Mouse (Mus musculus): ENCODE results near the gene Klhl3. TPM values are rescaled to one million over a fixed set of nuclear protein-coding genes. Genes with fewer than 3 reads are reported as not detected.

Klhl3 gene
- polyA plus RNA-seq, 1 experiment, result 0.43 TPM

DNA sequence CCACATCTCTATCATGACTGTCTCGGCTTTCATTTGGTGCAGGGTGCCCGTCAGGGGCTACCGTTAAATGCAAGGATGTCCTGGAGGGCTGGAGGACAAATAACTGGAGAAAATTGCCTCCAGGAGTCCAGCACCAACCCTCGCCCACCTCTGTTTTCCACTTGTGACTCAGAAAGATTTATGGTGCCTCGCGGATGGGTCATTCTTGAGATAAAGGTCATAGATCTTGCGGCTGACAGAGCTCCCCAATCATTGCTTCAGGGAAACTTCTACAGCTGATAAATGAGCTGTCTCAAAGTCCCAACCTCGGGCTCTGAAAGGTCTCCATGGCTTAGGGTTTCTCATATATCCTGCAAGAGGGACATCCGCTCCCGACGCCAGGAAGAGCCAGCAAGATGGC is 116.9 kb downstream of the Klhl3 start:
- no peak overlapping the region for H3K27ac ChIP-seq (ENCODE audit: insufficient read depth, low read depth, low read length)
- H3K4me3 ChIP-seq (ENCODE audit: low read depth, low read length), result no peak overlapping the region
- no peaks in the 10 kb centered on the region for H3K4me1 ChIP-seq (ENCODE audit: control insufficient read depth, insufficient read depth, insufficient read length, low read length)
- TF ChIP-seq POLR2A (IDR thresholded peaks at IDR 0.05; ENCODE audit: low read depth, low read length) (no peak), CTCF (IDR thresholded peaks at IDR 0.05; ENCODE audit: extremely low read depth, insufficient read length, insufficient replicate concordance, low read depth, low read length) (no peak)
- peaks cover 2% of the 10 kb centered on the region; the same call in 1 of the 2 replicates for H3K27me3 ChIP-seq (ENCODE audit: control insufficient read depth, insufficient read depth, low read length)
- H3K36me3 ChIP-seq (ENCODE audit: control insufficient read depth, insufficient read depth, low read length), result no peaks in the 10 kb centered on the region
- 24% methylated on average over 11 of the region's 11 CpGs for WGBS

DNA sequence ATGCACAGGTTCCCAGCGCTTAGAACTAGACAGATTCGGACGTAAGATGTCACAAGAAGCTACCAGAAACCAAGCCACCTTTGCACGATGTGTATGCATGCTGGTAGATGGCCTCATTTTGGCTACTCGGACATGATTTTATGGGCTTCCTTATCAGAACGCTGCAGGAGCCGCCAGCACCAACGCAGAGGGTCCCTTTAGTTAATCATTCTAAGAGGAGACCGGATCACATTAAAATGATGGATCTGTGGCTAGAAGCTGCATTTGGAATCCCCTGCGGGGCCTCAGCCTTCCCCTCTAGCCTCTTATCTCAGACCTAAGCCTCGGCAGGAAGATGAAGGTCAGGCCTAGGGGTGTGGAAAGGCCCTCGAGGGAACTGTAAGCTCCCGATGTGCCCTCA is 117.5 kb downstream of the Klhl3 start:
- WGBS, result 14% methylated on average over 13 of the region's 13 CpGs
- Histone ChIP-seq H3K36me3 (ENCODE audit: control insufficient read depth, insufficient read depth, low read length) (no peaks in the 10 kb centered on the region), H3K27me3 (ENCODE audit: control insufficient read depth, insufficient read depth, low read length) (peaks cover 2% of the 10 kb centered on the region; the same call in 1 of the 2 replicates), H3K27ac (ENCODE audit: insufficient read depth, low read depth, low read length) (no peak overlapping the region), H3K4me1 (ENCODE audit: control insufficient read depth, insufficient read depth, insufficient read length, low read length) (no peaks in the 10 kb centered on the region), H3K4me3 (ENCODE audit: low read depth, low read length) (no peak overlapping the region)
- TF ChIP-seq CTCF (IDR thresholded peaks at IDR 0.05; ENCODE audit: extremely low read depth, insufficient read length, insufficient replicate concordance, low read depth, low read length) (no peak), POLR2A (IDR thresholded peaks at IDR 0.05; ENCODE audit: low read depth, low read length) (no peak)

DNA sequence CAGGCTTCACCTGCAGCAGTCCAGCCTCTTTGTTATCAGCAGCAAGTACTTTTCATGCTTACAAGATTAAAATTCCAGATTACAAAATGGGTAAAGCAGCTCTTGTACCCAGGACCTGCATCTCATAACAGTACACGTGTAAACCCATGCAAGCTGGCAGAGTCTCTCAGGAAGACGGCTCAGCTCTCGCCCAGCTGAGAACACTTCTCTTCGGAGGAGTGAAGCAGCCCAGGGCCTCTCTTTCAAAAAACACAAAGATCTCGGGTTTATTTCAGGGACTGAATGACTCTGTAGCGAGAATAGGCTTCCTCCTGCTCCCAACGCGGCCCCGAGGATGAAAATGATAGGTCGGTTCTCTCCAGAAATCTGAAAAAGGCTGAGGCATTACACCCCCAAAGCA is 128.8 kb downstream of the Klhl3 start:
- Histone ChIP-seq H3K4me1 (ENCODE audit: control insufficient read depth, insufficient read depth, insufficient read length, low read length) (no peaks in the 10 kb centered on the region), H3K36me3 (ENCODE audit: control insufficient read depth, insufficient read depth, low read length) (no peaks in the 10 kb centered on the region), H3K27me3 (ENCODE audit: control insufficient read depth, insufficient read depth, low read length) (no peaks in the 10 kb centered on the region), H3K27ac (ENCODE audit: insufficient read depth, low read depth, low read length) (no peak overlapping the region), H3K4me3 (ENCODE audit: low read depth, low read length) (no peak overlapping the region)
- 74% methylated on average over 10 of the region's 10 CpGs for WGBS
- TF ChIP-seq CTCF (IDR thresholded peaks at IDR 0.05; ENCODE audit: extremely low read depth, insufficient read length, insufficient replicate concordance, low read depth, low read length) (no peak), POLR2A (IDR thresholded peaks at IDR 0.05; ENCODE audit: low read depth, low read length) (no peak)

DNA sequence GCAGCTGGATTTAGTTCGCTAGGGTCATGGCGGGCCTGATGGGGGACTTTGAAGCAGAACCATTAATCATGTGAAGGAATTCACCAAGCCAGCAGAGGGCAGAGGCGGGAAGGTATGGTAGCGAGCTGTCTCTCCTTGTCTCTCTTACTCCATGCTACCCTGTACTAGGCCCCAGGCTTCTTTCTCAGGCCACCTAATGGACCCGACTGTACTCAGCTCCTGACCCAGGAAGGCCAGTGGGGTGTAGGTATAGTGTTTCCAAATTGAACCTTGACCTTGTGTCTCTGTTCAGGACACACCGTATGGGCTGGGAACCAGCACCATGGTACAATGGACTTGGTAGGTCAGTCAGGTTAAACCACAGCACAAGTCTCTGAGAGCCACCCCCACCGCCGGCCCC is 129.2 kb downstream of the Klhl3 start:
- H3K36me3 ChIP-seq (ENCODE audit: control insufficient read depth, insufficient read depth, low read length), result no peaks in the 10 kb centered on the region
- no peaks in the 10 kb centered on the region for H3K27me3 ChIP-seq (ENCODE audit: control insufficient read depth, insufficient read depth, low read length)
- TF ChIP-seq CTCF (IDR thresholded peaks at IDR 0.05; ENCODE audit: extremely low read depth, insufficient read length, insufficient replicate concordance, low read depth, low read length) (no peak), POLR2A (IDR thresholded peaks at IDR 0.05; ENCODE audit: low read depth, low read length) (no peak)
- no peak overlapping the region for H3K27ac ChIP-seq (ENCODE audit: insufficient read depth, low read depth, low read length)
- 44% methylated on average over 8 of the region's 8 CpGs for WGBS
- H3K4me1 ChIP-seq (ENCODE audit: control insufficient read depth, insufficient read depth, insufficient read length, low read length), result no peaks in the 10 kb centered on the region
- H3K4me3 ChIP-seq (ENCODE audit: low read depth, low read length), result no peak overlapping the region

DNA sequence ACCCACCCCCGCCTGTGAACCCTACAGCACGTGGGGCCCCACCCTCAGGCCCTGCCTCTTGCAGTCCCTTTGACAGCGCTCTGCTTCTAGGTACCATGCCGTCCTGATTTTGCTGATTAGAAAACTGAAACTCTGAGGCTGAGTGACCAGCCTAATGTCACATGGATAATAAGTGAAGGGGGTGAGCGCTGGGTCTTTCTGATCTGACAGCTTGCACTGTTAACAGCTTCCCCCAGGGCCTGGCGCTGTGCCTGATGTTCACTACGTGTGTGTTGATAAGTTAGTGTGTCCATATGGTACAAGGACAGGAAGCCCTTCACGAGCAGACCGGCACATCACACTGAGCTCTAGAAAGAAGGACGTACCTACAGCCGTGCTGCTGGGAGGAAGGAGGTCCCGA is 130.1 kb downstream of the Klhl3 start:
- no peak for TF ChIP-seq CTCF (IDR thresholded peaks at IDR 0.05; ENCODE audit: extremely low read depth, insufficient read length, insufficient replicate concordance, low read depth, low read length)
- TF ChIP-seq POLR2A (IDR thresholded peaks at IDR 0.05; ENCODE audit: low read depth, low read length), result no peak
- Histone ChIP-seq H3K4me3 (ENCODE audit: low read depth, low read length) (no peak overlapping the region), H3K27ac (ENCODE audit: insufficient read depth, low read depth, low read length) (no peak overlapping the region), H3K4me1 (ENCODE audit: control insufficient read depth, insufficient read depth, insufficient read length, low read length) (no peaks in the 10 kb centered on the region), H3K36me3 (ENCODE audit: control insufficient read depth, insufficient read depth, low read length) (no peaks in the 10 kb centered on the region), H3K27me3 (ENCODE audit: control insufficient read depth, insufficient read depth, low read length) (no peaks in the 10 kb centered on the region)
- WGBS, result 34% methylated on average over 12 of the region's 12 CpGs

DNA sequence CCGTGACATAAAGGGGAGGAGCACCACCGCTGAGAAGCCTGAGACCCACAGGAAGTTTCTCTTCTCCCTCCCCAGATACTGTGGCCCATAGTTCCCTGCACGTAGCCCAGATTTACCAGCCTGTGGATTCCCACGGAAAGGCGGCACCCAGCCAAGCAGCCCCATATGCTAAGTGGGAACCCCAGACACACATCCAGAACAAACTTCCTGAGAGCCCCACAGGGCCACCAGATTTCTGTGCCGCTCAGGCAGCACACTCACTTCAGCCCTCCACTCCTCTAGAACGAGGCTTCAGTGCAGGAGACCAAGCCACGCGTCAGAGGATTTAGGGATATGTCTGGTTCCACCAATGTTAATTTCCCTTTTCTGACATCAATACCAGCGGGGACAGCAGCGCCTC is 130.5 kb downstream of the Klhl3 start:
- Histone ChIP-seq H3K36me3 (ENCODE audit: control insufficient read depth, insufficient read depth, low read length) (no peaks in the 10 kb centered on the region), H3K27ac (ENCODE audit: insufficient read depth, low read depth, low read length) (no peak overlapping the region), H3K27me3 (ENCODE audit: control insufficient read depth, insufficient read depth, low read length) (no peaks in the 10 kb centered on the region), H3K4me3 (ENCODE audit: low read depth, low read length) (no peak overlapping the region), H3K4me1 (ENCODE audit: control insufficient read depth, insufficient read depth, insufficient read length, low read length) (no peaks in the 10 kb centered on the region)
- TF ChIP-seq CTCF (IDR thresholded peaks at IDR 0.05; ENCODE audit: extremely low read depth, insufficient read length, insufficient replicate concordance, low read depth, low read length) (no peak), POLR2A (IDR thresholded peaks at IDR 0.05; ENCODE audit: low read depth, low read length) (no peak)
- WGBS, result 64% methylated on average over 11 of the region's 11 CpGs

DNA sequence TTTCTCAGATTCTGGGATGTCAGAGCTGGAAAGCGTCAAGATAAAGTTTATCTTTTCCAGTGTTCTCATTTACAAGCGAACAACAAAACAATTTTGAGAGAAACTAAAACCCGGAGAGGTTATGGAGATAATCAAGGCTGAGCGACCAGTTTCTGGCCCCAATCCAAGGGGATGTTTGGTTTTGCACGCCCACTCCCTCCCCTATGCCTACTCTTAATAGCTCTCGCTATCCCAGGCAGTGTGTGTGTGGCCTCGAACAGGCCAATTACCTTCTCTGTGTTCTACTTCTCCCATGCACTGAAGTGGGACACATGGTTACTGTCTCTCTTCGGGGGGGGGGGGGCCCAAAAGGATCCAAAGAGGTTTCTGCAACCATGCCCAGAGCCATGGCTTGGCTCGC is 132.7 kb downstream of the Klhl3 start:
- Histone ChIP-seq H3K36me3 (ENCODE audit: control insufficient read depth, insufficient read depth, low read length) (no peaks in the 10 kb centered on the region), H3K27ac (ENCODE audit: insufficient read depth, low read depth, low read length) (no peak overlapping the region), H3K27me3 (ENCODE audit: control insufficient read depth, insufficient read depth, low read length) (no peaks in the 10 kb centered on the region; the same call in 1 of the 2 replicates), H3K4me3 (ENCODE audit: low read depth, low read length) (no peak overlapping the region), H3K4me1 (ENCODE audit: control insufficient read depth, insufficient read depth, insufficient read length, low read length) (no peaks in the 10 kb centered on the region)
- whole genome bisulfite sequencing, result 27% methylated on average over 9 of the region's 9 CpGs
- TF ChIP-seq CTCF (IDR thresholded peaks at IDR 0.05; ENCODE audit: extremely low read depth, insufficient read length, insufficient replicate concordance, low read depth, low read length), result no peak
- no peak for TF ChIP-seq POLR2A (IDR thresholded peaks at IDR 0.05; ENCODE audit: low read depth, low read length)

DNA sequence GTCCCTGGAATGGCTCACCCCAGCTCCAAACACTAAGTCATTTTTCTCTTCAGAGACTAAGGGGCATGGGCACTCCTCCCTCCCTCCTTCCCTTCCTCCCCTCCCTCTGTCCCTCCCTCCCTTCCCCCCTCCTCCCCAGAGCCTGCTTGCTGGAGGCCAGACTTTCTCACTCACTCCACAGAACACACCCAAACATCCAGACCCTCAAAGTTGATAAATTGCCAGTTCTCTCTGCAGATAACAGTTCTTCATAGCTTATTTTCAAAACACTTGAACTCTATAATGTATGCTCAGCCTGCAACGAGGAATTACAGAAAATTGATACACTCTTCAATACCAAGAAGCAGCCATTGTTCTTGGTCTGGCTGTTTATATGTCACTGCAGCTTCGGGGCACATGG is 133.3 kb downstream of the Klhl3 start:
- no peak overlapping the region for H3K4me3 ChIP-seq (ENCODE audit: low read depth, low read length)
- no peaks in the 10 kb centered on the region for H3K4me1 ChIP-seq (ENCODE audit: control insufficient read depth, insufficient read depth, insufficient read length, low read length)
- no peaks in the 10 kb centered on the region; the same call in 1 of the 2 replicates for H3K27me3 ChIP-seq (ENCODE audit: control insufficient read depth, insufficient read depth, low read length)
- 33% methylated on average over 2 of the region's 2 CpGs for WGBS
- no peaks in the 10 kb centered on the region for H3K36me3 ChIP-seq (ENCODE audit: control insufficient read depth, insufficient read depth, low read length)
- TF ChIP-seq CTCF (IDR thresholded peaks at IDR 0.05; ENCODE audit: extremely low read depth, insufficient read length, insufficient replicate concordance, low read depth, low read length), result no peak
- TF ChIP-seq POLR2A (IDR thresholded peaks at IDR 0.05; ENCODE audit: low read depth, low read length), result no peak
- no peak overlapping the region for H3K27ac ChIP-seq (ENCODE audit: insufficient read depth, low read depth, low read length)

All from small intestine, adult 2 months (tissue).